Mouse (Mus musculus): ENCODE results near the gene Serpina10. TPM values are rescaled to one million over a fixed set of nuclear protein-coding genes. Genes with fewer than 3 reads are reported as not detected.

Gene Serpina10
- polyA plus RNA-seq, 1 experiment from 2014 or later, result 0.04 TPM

DNA sequence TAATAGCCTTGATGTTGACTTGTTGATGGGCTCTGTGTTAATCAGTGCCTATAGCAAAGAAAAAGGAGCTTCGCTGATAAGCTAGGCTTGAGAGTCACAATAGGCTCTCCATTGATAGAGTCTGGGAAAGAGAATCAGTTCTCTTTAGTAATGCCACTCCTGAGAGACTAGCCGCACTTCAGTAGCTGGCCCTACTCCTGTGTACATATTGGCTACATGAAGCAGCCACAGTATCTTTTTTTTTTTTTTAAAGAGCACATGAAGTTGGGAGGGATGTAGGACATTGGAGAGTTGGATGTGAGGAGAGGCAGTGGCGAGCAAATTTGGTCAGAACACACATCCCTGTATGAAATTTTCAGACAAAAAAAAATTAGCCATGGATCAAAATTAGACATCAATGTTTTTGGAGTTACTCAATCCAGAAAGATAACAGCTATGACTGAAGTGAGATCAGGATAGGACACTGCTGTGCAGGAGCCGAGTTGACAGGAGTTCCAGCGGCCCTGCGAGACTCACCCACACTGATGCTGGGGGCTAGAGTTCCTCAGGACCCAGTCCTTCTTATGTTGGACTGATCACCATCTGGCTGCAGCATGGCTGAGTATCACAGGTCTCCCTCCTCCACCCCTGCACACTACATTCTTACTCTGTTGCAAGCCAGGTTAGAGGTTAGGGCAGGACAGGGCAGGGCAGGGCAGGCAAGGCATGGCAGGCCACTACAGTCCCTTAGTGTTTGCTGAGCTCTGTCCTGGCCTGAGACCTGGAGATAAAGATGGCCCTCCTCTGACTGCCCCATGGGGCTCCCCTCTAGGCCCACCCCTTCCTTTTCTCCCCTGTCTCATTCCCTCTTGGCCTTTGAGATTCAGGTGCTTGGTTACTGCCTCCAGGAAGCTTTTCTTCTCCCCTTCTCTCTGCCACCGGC is 24.1 kb upstream of the Serpina10 start:
- ATAC-seq (replicated peaks), result no peak
- Histone ChIP-seq H3K4me2 (no peak overlapping the region), H3K27me3 (replicated peaks) (no peaks in the 10 kb centered on the region), H3K9ac (no peak overlapping the region), H3K4me1 (no peaks in the 10 kb centered on the region), H3K9me3 (no peaks in the 10 kb centered on the region), H3K36me3 (replicated peaks) (no peaks in the 10 kb centered on the region), H3K27ac (no peak overlapping the region), H3K4me3 (no peak overlapping the region)
- WGBS, result 82% methylated on average over 7 of the region's 7 CpGs

GRCm38 (mm10) chr12:103653836-103654235 is 22.6 kb upstream of the Serpina10 start:
- Histone ChIP-seq H3K27ac (no peak overlapping the region), H3K27me3 (replicated peaks) (no peaks in the 10 kb centered on the region), H3K4me1 (no peaks in the 10 kb centered on the region), H3K4me3 (no peak overlapping the region), H3K9ac (no peak overlapping the region), H3K36me3 (replicated peaks) (no peaks in the 10 kb centered on the region), H3K9me3 (no peaks in the 10 kb centered on the region), H3K4me2 (no peak overlapping the region)
- ATAC-seq (replicated peaks), result no peak
- 98% methylated on average over 2 of the region's 2 CpGs for WGBS

DNA sequence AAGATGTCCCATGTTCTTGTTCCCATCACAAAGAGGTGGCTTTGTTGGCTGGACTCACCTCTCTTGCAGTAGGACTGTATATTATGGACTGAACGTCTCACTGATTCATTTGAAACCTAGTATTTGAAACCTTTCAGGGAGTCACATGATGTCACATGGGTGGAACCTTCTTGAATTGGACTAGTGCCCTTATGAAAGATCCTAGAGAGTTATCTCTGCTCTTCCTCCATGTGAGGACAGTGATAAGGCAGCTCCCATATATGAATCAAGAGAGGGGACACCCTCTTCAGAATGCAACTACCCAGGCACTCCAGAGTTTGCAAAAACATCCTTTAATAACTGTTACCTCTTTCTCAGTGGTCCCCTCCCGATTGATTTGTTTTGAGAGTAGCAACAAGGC is 15.1 kb upstream of the Serpina10 start:
- H3K4me2 ChIP-seq, result no peak overlapping the region
- no peak for ATAC-seq (replicated peaks)
- no peak overlapping the region for H3K9ac ChIP-seq
- no peaks in the 10 kb centered on the region for H3K4me1 ChIP-seq
- 83% methylated on average over 2 of the region's 2 CpGs for WGBS
- H3K27me3 ChIP-seq (replicated peaks), result no peaks in the 10 kb centered on the region
- H3K4me3 ChIP-seq, result no peak overlapping the region
- no peak overlapping the region for H3K27ac ChIP-seq
- H3K9me3 ChIP-seq, result no peaks in the 10 kb centered on the region
- H3K36me3 ChIP-seq (replicated peaks), result no peaks in the 10 kb centered on the region

DNA sequence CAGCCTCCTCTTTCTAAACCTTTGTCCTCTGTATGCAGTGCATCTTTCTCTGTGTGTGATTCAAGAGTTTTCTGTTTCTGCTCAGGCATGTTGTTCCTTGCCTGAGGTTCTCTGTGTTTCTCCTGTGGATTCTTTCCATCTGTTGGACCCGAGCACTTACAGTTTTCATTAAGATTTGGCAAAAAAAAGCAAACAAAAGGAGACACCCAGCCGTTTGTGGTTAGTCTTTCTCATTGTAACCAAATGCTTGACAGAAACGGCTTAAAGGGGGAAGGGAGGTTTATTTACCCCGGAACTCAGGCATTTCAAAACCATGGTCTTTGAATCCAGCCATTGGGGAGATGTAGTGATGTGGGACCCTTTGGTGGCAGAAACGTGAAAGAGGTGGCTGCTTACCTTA is 13.4 kb upstream of the Serpina10 start:
- Histone ChIP-seq H3K9me3 (no peaks in the 10 kb centered on the region), H3K4me3 (no peak overlapping the region), H3K27ac (no peak overlapping the region), H3K36me3 (replicated peaks) (no peaks in the 10 kb centered on the region), H3K4me2 (no peak overlapping the region), H3K27me3 (replicated peaks) (no peaks in the 10 kb centered on the region), H3K4me1 (no peaks in the 10 kb centered on the region), H3K9ac (no peak overlapping the region)
- ATAC-seq (replicated peaks), result no peak
- 33% methylated on average over 5 of the region's 5 CpGs for WGBS

GRCm38 (mm10) chr12:103643818-103644217 is 12.6 kb upstream of the Serpina10 start:
- H3K4me1 ChIP-seq, result no peaks in the 10 kb centered on the region
- no peak overlapping the region for H3K4me2 ChIP-seq
- H3K36me3 ChIP-seq (replicated peaks), result no peaks in the 10 kb centered on the region
- no peak overlapping the region for H3K27ac ChIP-seq
- no peak overlapping the region for H3K4me3 ChIP-seq
- 81% methylated on average over 3 of the region's 3 CpGs for WGBS
- ATAC-seq (replicated peaks), result no peak
- no peak overlapping the region for H3K9ac ChIP-seq
- H3K27me3 ChIP-seq (replicated peaks), result no peaks in the 10 kb centered on the region
- H3K9me3 ChIP-seq, result no peaks in the 10 kb centered on the region

GRCm38 (mm10) chr12:103643336-103643735 is 12.1 kb upstream of the Serpina10 start:
- Histone ChIP-seq H3K36me3 (replicated peaks) (no peaks in the 10 kb centered on the region), H3K9ac (no peak overlapping the region), H3K4me3 (no peak overlapping the region), H3K27ac (no peak overlapping the region), H3K9me3 (no peaks in the 10 kb centered on the region), H3K4me2 (no peak overlapping the region), H3K4me1 (no peaks in the 10 kb centered on the region), H3K27me3 (replicated peaks) (no peaks in the 10 kb centered on the region)
- peak; percentile 70; the same call in 1 of the 2 replicates for ATAC-seq (replicated peaks)
- 1% methylated on average over 2 of the region's 2 CpGs for WGBS

DNA sequence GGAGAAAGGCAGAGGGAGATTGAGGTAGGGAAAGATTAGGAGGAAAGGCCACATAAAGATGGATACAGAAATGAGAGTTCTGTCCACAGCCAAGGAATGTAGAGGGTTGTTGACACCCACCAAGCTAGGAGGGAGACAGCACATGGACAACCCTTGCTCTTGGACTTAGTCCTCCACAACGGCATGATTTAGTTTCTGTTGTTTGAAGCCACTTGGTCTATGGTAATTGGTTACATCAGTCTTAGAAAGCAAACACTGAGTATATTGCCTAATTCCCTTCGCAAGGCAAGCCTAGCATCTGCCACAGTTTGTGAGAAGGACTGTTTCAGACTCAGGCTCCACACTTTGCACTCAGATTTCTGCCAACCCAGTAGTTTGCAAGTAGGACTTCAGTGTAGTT is 4.6 kb upstream of the Serpina10 start:
- Histone ChIP-seq H3K36me3 (replicated peaks) (no peaks in the 10 kb centered on the region), H3K4me3 (no peak overlapping the region), H3K4me1 (no peaks in the 10 kb centered on the region), H3K9ac (no peak overlapping the region), H3K9me3 (no peaks in the 10 kb centered on the region), H3K27me3 (replicated peaks) (no peaks in the 10 kb centered on the region), H3K27ac (no peak overlapping the region), H3K4me2 (no peak overlapping the region)
- ATAC-seq (replicated peaks), result no peak
- WGBS, result 93% methylated on average over 2 of the region's 2 CpGs

DNA sequence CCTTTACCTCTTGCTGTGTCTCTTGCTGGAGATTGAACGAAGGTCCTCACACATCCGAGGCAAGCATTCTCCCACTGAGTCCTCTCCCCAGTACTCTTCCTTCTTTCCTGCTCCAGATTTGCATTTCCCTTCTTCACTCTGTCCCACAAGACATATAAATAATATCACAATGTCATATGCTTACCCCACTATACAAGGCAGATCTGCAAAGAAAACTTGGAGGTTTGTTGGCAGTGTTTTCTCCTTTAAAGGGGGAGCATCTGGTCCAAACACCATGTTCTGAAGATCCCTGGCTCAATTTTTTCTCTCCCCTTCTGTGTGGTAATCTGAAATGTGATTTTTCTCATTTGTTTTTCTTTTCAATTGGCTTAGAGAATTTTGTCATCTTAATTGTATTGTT is 3.2 kb upstream of the Serpina10 start:
- H3K27ac ChIP-seq, result no peak overlapping the region
- no peaks in the 10 kb centered on the region for H3K27me3 ChIP-seq (replicated peaks)
- no peaks in the 10 kb centered on the region for H3K4me1 ChIP-seq
- no peak overlapping the region for H3K4me3 ChIP-seq
- no peaks in the 10 kb centered on the region for H3K9me3 ChIP-seq
- ATAC-seq (replicated peaks), result no peak
- WGBS, result 75% methylated on average over 2 of the region's 2 CpGs
- H3K36me3 ChIP-seq (replicated peaks), result no peaks in the 10 kb centered on the region
- no peak overlapping the region for H3K4me2 ChIP-seq
- H3K9ac ChIP-seq, result no peak overlapping the region

- Histone ChIP-seq H3K4me3 (no peak overlapping the region), H3K36me3 (replicated peaks) (no peaks in the 10 kb centered on the region)
Observed at GRCm38 (mm10) chr12:103616860-103617261, 14.4 kb downstream of the Serpina10 start.

GRCm38 (mm10) chr12:103615734-103616133 is 15.5 kb downstream of the Serpina10 start:
- Histone ChIP-seq H3K9ac (no peak overlapping the region), H3K9me3 (no peaks in the 10 kb centered on the region), H3K4me3 (no peak overlapping the region), H3K27me3 (replicated peaks) (no peaks in the 10 kb centered on the region), H3K27ac (no peak overlapping the region), H3K36me3 (replicated peaks) (no peaks in the 10 kb centered on the region), H3K4me2 (no peak overlapping the region), H3K4me1 (no peaks in the 10 kb centered on the region)
- ATAC-seq (replicated peaks), result no peak
- 85% methylated on average over 4 of the region's 4 CpGs for WGBS

More at GRCm38 (mm10) chr12:103616860-103617261, 14.4 kb downstream of the Serpina10 start:
- 90% methylated on average over 10 of the region's 10 CpGs for WGBS
- H3K27me3 ChIP-seq (replicated peaks), result no peaks in the 10 kb centered on the region
- no peak for ATAC-seq (replicated peaks)
- H3K4me2 ChIP-seq, result no peak overlapping the region
- H3K4me1 ChIP-seq, result no peaks in the 10 kb centered on the region
- no peak overlapping the region for H3K9ac ChIP-seq
- no peak overlapping the region for H3K27ac ChIP-seq
- no peaks in the 10 kb centered on the region for H3K9me3 ChIP-seq

DNA sequence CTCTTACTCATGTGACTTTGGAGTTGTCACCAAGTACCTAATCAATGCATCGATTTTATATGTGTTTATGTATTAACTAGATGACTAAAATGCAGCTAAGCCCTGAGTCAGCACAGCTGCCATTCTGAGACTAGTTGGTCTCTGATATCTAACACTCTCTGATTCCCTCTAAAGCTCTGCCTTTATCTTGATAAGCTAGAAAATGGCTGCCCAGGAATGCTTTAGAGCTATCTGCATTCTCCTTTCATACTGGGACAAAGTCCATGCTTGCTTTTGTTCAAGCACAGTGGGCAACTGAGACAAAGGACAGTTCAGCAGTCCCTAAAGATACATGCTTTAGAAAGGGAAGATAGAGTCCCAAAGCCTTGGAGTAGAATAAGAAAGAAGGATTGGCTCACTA is 16.1 kb downstream of the Serpina10 start:
- WGBS, result 79% methylated on average over 1 of the region's 1 CpGs
- no peak for ATAC-seq (replicated peaks)
- Histone ChIP-seq H3K9me3 (no peaks in the 10 kb centered on the region), H3K4me1 (no peaks in the 10 kb centered on the region), H3K36me3 (replicated peaks) (no peaks in the 10 kb centered on the region), H3K9ac (no peak overlapping the region), H3K4me2 (no peak overlapping the region), H3K27ac (no peak overlapping the region), H3K27me3 (replicated peaks) (no peaks in the 10 kb centered on the region), H3K4me3 (no peak overlapping the region)

GRCm38 (mm10) chr12:103601839-103602238 is 29.4 kb downstream of the Serpina10 start:
- no peak for ATAC-seq (replicated peaks)
- 83% methylated on average over 3 of the region's 3 CpGs for WGBS
- Histone ChIP-seq H3K4me3 (no peak overlapping the region), H3K9me3 (no peaks in the 10 kb centered on the region), H3K4me2 (no peak overlapping the region), H3K36me3 (replicated peaks) (no peaks in the 10 kb centered on the region), H3K27ac (no peak overlapping the region), H3K4me1 (no peaks in the 10 kb centered on the region), H3K9ac (no peak overlapping the region), H3K27me3 (replicated peaks) (no peaks in the 10 kb centered on the region)

- no peak overlapping the region for H3K4me3 ChIP-seq
- 17% methylated on average over 3 of the region's 3 CpGs for WGBS
- no peak overlapping the region for H3K9ac ChIP-seq
- no peak for ATAC-seq (replicated peaks)
- H3K9me3 ChIP-seq, result no peaks in the 10 kb centered on the region
- H3K27ac ChIP-seq, result no peak overlapping the region
- no peaks in the 10 kb centered on the region for H3K36me3 ChIP-seq (replicated peaks)
- H3K4me1 ChIP-seq, result no peaks in the 10 kb centered on the region
- H3K4me2 ChIP-seq, result no peak overlapping the region
- H3K27me3 ChIP-seq (replicated peaks), result no peaks in the 10 kb centered on the region
Observed at GRCm38 (mm10) chr12:103600364-103600763, 30.9 kb downstream of the Serpina10 start.
